Mouse (Mus musculus) heart, postnatal 25 days (tissue): ENCODE measurements around the gene Ern2. TPM values are rescaled to one million over a fixed set of nuclear protein-coding genes. Genes with fewer than 3 reads are reported as not detected.

ENCODE experiments used
- DNase-seq: peaks from one replicate; pipeline ENCODE4 v3.0.0; 2022; ENCODE audit warnings: low spot score
- intact Hi-C: fragments of 180-260 bp; cut with DNase I; formaldehyde crosslinking; loops from one replicate; pipeline ENCODE4 v1.15.1; 2025
- total RNA-seq, 2 experiments: library from RNA; stranded (reverse); gene quantifications; 2 replicates each; pipeline ENCODE4 v1.2.3; 2021

The Ern2 gene
- total RNA-seq = not detected

DNA sequence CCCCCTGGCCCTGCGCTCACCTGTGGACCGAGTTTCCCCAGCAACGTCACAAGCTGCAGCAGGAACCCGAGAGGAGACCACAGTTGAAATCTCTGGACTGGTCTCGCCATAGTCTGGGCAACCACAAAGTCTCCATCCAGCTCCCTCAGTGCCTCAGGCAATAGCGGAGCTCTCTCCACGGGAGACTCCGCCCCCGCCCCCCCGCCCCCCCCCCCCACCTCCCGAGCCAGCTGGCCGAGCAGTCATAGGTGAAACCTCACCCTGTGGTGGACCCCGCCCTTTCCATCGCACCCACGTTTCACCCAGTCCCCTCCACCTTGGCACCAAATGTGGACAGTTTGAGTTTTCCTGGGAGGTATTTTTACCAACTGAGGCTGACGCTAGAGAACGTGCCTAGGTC is at the start of gene Ern2:
Gene Ern2 (minus strand): TSS at position 165 of the 400 bp plus-strand sequence.
- no peak for DNase-seq

GRCm38 (mm10) chr7:122230866-122231265 is 44.9 kb upstream of the Ern2 start:
- no peak for DNase-seq
- intact Hi-C loops = no loop called here

More for the DNA sequence above, at the start of gene Ern2:
- intact Hi-C loops = no loop called here

GRCm38 (mm10) chr7:122229916-122230315 is 43.9 kb upstream of the Ern2 start:
- intact Hi-C loops = no loop called here
- DNase-seq = no peak

- DNase-seq = no peak
- intact Hi-C loops = no loop called here
Measured at GRCm38 (mm10) chr7:122229306-122229705, 43.3 kb upstream of the Ern2 start.

- DNase-seq = no peak
- intact Hi-C loops = no loop called here
Measured at GRCm38 (mm10) chr7:122226744-122227143, 40.7 kb upstream of the Ern2 start.

DNA sequence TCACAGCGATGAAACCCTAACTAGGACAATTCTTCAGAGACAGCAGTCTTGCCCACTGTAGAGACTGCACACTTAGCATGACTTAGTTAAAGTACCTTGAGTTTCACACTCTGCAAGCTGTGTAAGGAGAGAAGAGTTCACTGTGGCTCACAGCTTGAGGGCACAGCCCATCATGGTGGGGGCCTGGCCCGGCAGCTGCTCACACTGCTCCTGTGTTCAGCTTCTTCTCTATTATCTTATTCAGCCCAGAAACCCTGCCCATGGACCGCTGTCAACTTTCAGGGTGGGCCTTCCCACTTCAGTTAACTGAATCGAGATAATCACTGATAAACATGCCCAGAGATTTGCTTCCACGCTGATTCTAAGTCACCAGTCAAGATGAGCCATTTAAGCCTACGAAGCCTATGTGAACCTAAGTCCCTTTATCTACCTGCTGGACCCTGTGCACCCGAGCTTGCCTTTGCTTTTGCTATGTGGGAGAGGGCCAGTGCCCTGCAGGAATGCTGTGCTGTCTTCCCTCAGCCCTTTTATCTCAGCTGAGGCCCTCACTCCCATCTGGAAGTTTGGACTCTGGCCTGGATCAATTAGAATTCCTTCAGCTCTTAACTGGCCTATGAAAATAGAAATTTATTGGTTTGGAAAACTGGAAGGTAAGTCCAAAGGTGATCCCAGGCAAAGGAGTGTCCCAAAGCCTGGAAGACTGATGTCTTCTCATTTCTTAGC is 40.2 kb upstream of the Ern2 start:
- intact Hi-C loops = no loop called here
- no peak for DNase-seq

DNA sequence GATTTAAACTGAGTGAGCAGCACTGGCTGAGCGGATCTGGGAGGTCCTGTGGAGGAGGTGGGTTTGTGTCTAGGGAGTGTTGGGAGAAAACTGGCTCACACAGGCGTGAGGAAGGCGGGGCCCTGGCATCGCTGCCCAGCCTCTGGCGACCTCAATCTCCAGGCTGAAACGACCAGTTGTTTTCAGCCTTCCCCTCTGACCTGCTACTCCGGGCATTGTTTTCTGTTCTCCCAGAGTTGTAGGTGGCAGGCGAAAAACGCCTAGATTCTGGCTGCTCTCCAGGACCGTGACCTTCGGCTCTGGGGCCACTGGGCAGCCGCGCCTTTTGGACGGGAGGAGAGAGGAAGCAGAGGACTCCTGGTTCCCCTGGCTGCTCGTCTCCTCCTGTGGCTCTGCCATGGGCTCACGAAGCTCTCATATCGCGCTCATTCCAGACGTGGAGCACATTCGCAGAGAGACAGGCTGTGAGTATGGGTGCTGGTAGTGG is 33.4 kb upstream of the Ern2 start, which contains the start of gene Chp2:
Gene Chp2 (plus strand): TSS at position 182 of the 487 bp plus-strand sequence.
- intact Hi-C loops = no loop called here
- DNase-seq = peak; percentile 44

DNA sequence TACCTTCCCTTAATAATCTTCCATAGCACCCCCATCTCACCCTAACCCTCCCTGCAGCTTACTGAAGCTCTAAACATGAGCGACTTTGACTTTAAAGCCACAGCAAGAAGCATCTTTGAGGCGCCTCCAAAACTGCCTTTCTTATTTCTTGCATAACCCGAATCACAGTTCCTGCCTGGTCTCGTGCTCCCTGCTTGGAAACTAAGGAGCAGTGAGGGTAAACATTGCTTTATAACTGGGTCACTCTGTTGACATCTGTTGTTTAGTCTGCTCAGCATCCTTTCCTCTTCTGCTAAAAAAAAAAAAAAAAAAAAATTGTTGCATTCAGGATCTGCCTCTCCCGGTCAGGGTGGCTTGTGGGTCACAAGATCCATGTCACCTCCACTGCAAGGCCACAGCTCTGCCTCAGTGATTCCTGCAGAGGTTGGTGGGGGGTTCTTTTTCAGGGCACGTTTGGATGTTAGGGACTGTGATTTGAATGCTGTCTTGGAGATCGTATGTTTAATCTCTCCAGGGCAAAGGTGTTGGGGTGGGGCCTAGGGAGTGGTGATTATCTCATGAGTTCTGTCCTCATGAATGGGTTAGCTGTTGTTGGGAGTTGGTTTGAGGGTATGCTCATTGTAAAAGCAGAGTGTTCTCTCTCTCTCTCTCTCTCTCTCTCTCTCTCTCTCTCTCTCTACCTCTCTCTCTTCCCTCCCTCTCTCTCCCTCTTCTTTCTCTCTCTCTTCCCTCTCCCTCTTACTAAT is 22.4 kb upstream of the Ern2 start:
- no peak for DNase-seq

DNA sequence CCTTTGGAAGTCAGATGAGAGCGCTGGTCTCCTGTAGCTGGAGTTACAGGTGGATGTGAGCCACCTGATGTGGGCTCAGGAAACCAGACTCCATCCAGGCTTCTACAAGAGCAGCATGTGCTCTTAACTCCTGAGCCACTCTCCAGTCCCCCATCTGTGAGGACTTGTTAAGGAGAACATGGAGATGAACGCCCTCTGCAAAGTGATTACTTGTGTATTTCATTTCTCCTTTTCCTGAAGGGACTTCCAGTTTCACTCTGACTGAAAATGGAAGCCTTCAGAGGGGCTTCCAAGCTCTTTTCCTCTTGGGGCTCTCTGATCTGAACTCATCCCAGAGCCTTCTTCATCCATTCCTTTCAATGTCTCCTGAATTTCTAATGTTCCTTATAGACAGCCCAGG is 20.1 kb upstream of the Ern2 start:
- intact Hi-C loops = no loop called here
- no peak for DNase-seq

More for the DNA sequence above, 22.4 kb upstream of the Ern2 start:
- intact Hi-C loops = no loop called here

- no peak for DNase-seq
- intact Hi-C loops = no loop called here
Measured at GRCm38 (mm10) chr7:122203936-122204335, 17.9 kb upstream of the Ern2 start.

DNA sequence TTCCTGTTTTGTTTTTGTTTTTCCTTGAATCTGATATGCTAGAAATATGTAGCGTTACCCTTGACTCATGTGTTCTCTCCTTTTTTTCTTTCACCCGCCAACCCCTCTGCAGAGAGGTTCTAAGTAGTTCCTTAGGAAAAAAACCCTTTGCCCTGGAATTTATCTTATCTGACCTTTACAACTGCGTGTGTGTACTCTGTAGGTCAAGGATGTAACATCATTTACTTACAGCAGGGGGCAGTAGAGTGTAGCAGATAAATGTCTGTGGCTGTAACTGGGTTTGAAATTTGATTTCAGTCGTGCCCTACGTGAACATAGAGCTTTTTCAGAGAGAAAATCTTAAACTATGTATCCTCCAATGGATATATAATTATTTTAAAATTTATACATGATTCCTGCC is 13.3 kb upstream of the Ern2 start:
- intact Hi-C loops = loop anchor here (2.0 to 5.0 kb wide), 2 partner anchors 97 to 262 kb away; partner anchors contain the start of gene Ndufab1

DNA sequence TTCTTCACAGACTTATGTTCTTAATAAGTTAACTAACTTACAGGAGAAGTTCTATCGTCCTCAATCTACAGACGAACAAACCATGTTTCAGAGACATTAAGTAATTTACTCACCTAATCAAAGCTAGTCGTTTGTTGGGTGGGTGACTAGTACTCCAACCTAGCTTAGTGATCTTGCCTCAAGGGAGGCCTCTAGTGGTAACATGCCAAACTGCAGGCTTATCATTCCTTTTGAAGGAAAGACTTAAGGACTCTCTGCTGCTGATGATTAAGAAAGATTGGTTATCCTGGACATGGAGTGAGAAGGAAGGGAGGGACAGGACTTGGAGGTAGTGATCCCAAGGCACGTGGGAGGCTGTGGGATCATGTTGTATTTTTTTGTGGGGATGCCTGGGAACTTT is 11.3 kb upstream of the Ern2 start:
- intact Hi-C loops = loop anchor here (5.0 kb wide), 1 partner anchor 95 kb away; the partner anchor contains the start of gene Ndufab1
- DNase-seq = no peak

More for the DNA sequence above, 13.3 kb upstream of the Ern2 start:
- no peak for DNase-seq

DNA sequence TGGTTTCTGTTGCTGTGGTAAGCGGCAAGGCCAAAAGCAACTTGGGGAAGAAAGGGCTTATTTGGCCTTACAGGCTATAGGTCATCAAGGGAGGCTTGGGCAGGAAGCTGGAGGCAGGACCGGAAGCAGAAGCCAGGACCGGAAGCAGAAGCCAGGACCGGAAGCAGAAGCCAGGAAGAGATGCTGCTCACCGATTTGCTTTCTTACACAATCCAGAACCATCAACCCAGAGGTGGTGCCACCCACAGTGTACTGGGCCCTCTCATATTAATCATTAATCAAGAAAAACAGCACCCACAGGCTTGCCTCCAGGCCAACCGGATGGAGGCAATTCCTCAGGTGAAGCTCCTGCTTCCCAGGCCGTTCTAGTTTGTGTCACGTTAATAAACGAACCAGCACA is 10.8 kb upstream of the Ern2 start:
- intact Hi-C loops = loop anchor here (5.0 kb wide), 1 partner anchor 94 kb away; the partner anchor contains the start of gene Ndufab1
- DNase-seq = no peak

GRCm38 (mm10) chr7:122193919-122194318 is 7.9 kb upstream of the Ern2 start:
- intact Hi-C loops = no loop called here
- no peak for DNase-seq

DNA sequence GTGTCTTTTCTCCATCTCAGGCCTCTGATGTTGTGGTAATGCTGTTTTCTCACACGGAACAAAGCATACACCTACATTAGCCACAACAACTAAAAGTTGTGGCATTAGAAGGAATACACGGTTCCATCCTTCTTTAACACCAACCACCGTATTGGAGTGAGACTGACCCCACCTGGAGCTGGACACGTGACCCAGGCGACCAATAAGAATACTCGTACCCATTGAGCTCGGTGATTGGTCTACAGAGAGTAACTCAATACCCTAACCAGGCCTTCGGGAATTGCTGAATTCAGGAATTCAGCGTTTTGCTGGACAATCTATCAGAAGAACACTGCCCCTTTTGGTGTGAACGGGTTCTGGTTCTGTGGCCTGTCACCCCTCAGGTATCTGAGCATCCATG is 5.1 kb upstream of the Ern2 start:
- intact Hi-C loops = no loop called here
- DNase-seq = no peak

GRCm38 (mm10) chr7:122189484-122189883 is 3.5 kb upstream of the Ern2 start:
- no peak for DNase-seq
- intact Hi-C loops = no loop called here

DNA sequence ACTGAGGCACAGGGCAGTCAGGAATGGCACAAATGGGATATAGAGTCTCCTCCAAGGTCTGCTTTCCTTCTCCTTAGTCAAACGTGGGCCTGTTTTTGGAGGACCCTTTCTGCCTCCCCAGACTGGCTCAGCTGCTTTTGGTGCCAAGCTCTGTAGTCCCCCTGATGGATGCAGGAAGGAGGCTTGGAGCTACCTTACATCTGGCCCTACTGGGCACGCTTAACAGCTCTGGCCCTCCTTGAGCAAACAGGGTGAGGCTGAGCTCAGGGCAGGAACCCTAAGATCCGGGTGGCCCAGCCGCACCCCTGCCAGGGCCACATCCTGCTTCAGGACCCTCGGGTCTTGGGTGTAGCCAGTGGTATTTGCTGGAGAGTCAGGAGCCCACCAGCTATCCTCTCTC is 1.4 kb downstream of the Ern2 start:
- intact Hi-C loops = no loop called here
- DNase-seq = no peak

- DNase-seq = no peak
- intact Hi-C loops = no loop called here
Measured at GRCm38 (mm10) chr7:122180720-122181119, 5.3 kb downstream of the Ern2 start.

GRCm38 (mm10) chr7:122171613-122172012 is 14.4 kb downstream of the Ern2 start:
- intact Hi-C loops = no loop called here
- no peak for DNase-seq

DNA sequence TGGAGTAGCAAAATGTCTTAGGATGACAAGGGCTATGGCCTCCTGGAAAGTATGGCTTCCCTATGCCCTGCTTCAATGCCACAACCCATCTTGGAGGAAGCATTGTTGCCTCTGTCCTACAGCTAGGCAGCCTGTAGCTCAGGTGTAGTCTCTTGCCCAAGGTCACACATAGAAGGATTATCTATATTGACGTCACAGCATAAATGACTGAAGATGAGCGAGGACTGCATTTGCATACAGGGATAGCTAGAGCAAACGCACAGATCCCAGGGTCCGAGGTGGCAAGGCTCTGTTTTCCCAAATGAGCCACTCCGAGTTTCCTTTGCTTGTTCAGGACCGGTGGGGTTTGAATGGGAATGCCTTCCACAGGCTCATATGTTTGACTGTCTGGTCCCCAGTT is 15.3 kb downstream of the Ern2 start:
- DNase-seq = no peak

GRCm38 (mm10) chr7:122167203-122167602 is 18.8 kb downstream of the Ern2 start:
- DNase-seq = no peak
- intact Hi-C loops = no loop called here

More for the DNA sequence above, 15.3 kb downstream of the Ern2 start:
- intact Hi-C loops = no loop called here
